Mouse (Mus musculus): ENCODE measurements around the gene Gatm. TPM values are rescaled to one million over a fixed set of nuclear protein-coding genes. Genes with fewer than 3 reads are reported as not detected.
A peak's percentile ranks its signal among the peaks of the same experiment; 100 is the strongest.

Gene Gatm
- polyA plus RNA-seq, 1 experiment: 65.2 TPM

GRCm38 (mm10) chr2:122577316-122577715 lies 33.8 kb downstream of the Gatm start:
- no peak overlapping the region for H3K4me3 ChIP-seq
- TF ChIP-seq TCF12 (IDR thresholded peaks at IDR 0.05; ENCODE audit: insufficient read depth, poor library complexity, severe bottlenecking) (no peak), MYOG (IDR thresholded peaks at IDR 0.05; ENCODE audit: control insufficient read depth in 1 of 3, insufficient read depth in 1 of 3, insufficient read length in 2 of 3, low read depth in 2 of 3) (no peak), MYOD1 (IDR thresholded peaks at IDR 0.05; ENCODE audit: control insufficient read depth in 1 of 3, insufficient read length in 2 of 3, low read depth in 2 of 3) (no peak), E2F4 (IDR thresholded peaks at IDR 0.05; ENCODE audit: insufficient read depth) (no peak), POLR2A (IDR thresholded peaks at IDR 0.05; ENCODE audit: insufficient read length, low read depth) (no peak), TCF3 (IDR thresholded peaks at IDR 0.05; ENCODE audit: insufficient read length, low read depth) (no peak)
- H3K79me2 ChIP-seq (ENCODE audit: control insufficient read depth, insufficient read depth): no peaks in the 10 kb centered on the region
- no peak overlapping the region for H3ac ChIP-seq (ENCODE audit: control insufficient read depth, insufficient read length)
- no peak overlapping the region for H3K4me2 ChIP-seq (ENCODE audit: low read depth)
- H3K36me3 ChIP-seq (ENCODE audit: control insufficient read depth, insufficient read depth): no peaks in the 10 kb centered on the region
- no peaks in the 10 kb centered on the region for H3K27me3 ChIP-seq (ENCODE audit: control insufficient read depth, insufficient read depth, insufficient read length)

GRCm38 (mm10) chr2:122576295-122576694 lies 34.8 kb downstream of the Gatm start:
- TF ChIP-seq MYOD1 (IDR thresholded peaks at IDR 0.05; ENCODE audit: control insufficient read depth in 1 of 3, insufficient read length in 2 of 3, low read depth in 2 of 3) (no peak), MYOG (IDR thresholded peaks at IDR 0.05; ENCODE audit: control insufficient read depth in 1 of 3, insufficient read depth in 1 of 3, insufficient read length in 2 of 3, low read depth in 2 of 3) (no peak), CEBPB (IDR thresholded peaks at IDR 0.05; ENCODE audit: insufficient read depth, poor library complexity, severe bottlenecking) (no peak), E2F4 (IDR thresholded peaks at IDR 0.05; ENCODE audit: insufficient read depth) (no peak), SRF (IDR thresholded peaks at IDR 0.05; ENCODE audit: control insufficient read depth, insufficient read length, low read depth) (no peak), TCF12 (IDR thresholded peaks at IDR 0.05; ENCODE audit: insufficient read depth, poor library complexity, severe bottlenecking) (no peak), POLR2AphosphoS2 (IDR thresholded peaks at IDR 0.05; ENCODE audit: insufficient read length, low read depth) (no peak), REST (IDR thresholded peaks at IDR 0.05; ENCODE audit: insufficient read depth, insufficient read length) (no peak), POLR2A (IDR thresholded peaks at IDR 0.05; ENCODE audit: insufficient read length, low read depth) (no peak), MAX (IDR thresholded peaks at IDR 0.05; ENCODE audit: low read depth) (no peak), USF1 (IDR thresholded peaks at IDR 0.05; ENCODE audit: low read depth) (no peak), TCF3 (IDR thresholded peaks at IDR 0.05; ENCODE audit: insufficient read length, low read depth) (no peak)
- H3ac ChIP-seq (ENCODE audit: control insufficient read depth, insufficient read length): no peak overlapping the region
- H3K4me2 ChIP-seq (ENCODE audit: low read depth): no peak overlapping the region
- H3K79me2 ChIP-seq (ENCODE audit: control insufficient read depth, insufficient read depth): no peaks in the 10 kb centered on the region
- H3K4me3 ChIP-seq: no peak overlapping the region
- no peaks in the 10 kb centered on the region for H3K27me3 ChIP-seq (ENCODE audit: control insufficient read depth, insufficient read depth, insufficient read length)
- no peaks in the 10 kb centered on the region for H3K36me3 ChIP-seq (ENCODE audit: control insufficient read depth, insufficient read depth)

- TF ChIP-seq TCF3 (IDR thresholded peaks at IDR 0.05; ENCODE audit: insufficient read length, low read depth): no peak
- TF ChIP-seq MAX (IDR thresholded peaks at IDR 0.05; ENCODE audit: low read depth): no peak
- no peak for TF ChIP-seq MYOG (IDR thresholded peaks at IDR 0.05; ENCODE audit: control insufficient read depth in 1 of 3, insufficient read depth in 1 of 3, insufficient read length in 2 of 3, low read depth in 2 of 3)
- no peak for TF ChIP-seq CEBPB (IDR thresholded peaks at IDR 0.05; ENCODE audit: insufficient read depth, poor library complexity, severe bottlenecking)
- TF ChIP-seq REST (IDR thresholded peaks at IDR 0.05; ENCODE audit: insufficient read depth, insufficient read length): no peak
- no peak for TF ChIP-seq MYOD1 (IDR thresholded peaks at IDR 0.05; ENCODE audit: control insufficient read depth in 1 of 3, insufficient read length in 2 of 3, low read depth in 2 of 3)
- no peak for TF ChIP-seq USF1 (IDR thresholded peaks at IDR 0.05; ENCODE audit: low read depth)
- no peak for TF ChIP-seq POLR2AphosphoS2 (IDR thresholded peaks at IDR 0.05; ENCODE audit: insufficient read length, low read depth)
- no peak for TF ChIP-seq TCF12 (IDR thresholded peaks at IDR 0.05; ENCODE audit: insufficient read depth, poor library complexity, severe bottlenecking)
- TF ChIP-seq SRF (IDR thresholded peaks at IDR 0.05; ENCODE audit: control insufficient read depth, insufficient read length, low read depth): no peak
- no peak for TF ChIP-seq POLR2A (IDR thresholded peaks at IDR 0.05; ENCODE audit: insufficient read length, low read depth)
- Histone ChIP-seq H3K36me3 (ENCODE audit: control insufficient read depth, insufficient read depth) (no peaks in the 10 kb centered on the region), H3K4me3 (no peak overlapping the region), H3K79me2 (ENCODE audit: control insufficient read depth, insufficient read depth) (no peaks in the 10 kb centered on the region), H3ac (ENCODE audit: control insufficient read depth, insufficient read length) (no peak overlapping the region), H3K4me2 (ENCODE audit: low read depth) (peak overlapping the region; percentile 33), H3K27me3 (ENCODE audit: control insufficient read depth, insufficient read depth, insufficient read length) (no peaks in the 10 kb centered on the region)
Measured at GRCm38 (mm10) chr2:122575470-122575869, 35.6 kb downstream of the Gatm start.

- H3K4me2 ChIP-seq (ENCODE audit: low read depth): no peak overlapping the region
- H3K79me2 ChIP-seq (ENCODE audit: control insufficient read depth, insufficient read depth): no peaks in the 10 kb centered on the region
- TF ChIP-seq MYOG (IDR thresholded peaks at IDR 0.05; ENCODE audit: control insufficient read depth in 1 of 3, insufficient read depth in 1 of 3, insufficient read length in 2 of 3, low read depth in 2 of 3) (no peak), TCF12 (IDR thresholded peaks at IDR 0.05; ENCODE audit: insufficient read depth, poor library complexity, severe bottlenecking) (no peak), POLR2A (IDR thresholded peaks at IDR 0.05; ENCODE audit: insufficient read length, low read depth) (no peak), SRF (IDR thresholded peaks at IDR 0.05; ENCODE audit: control insufficient read depth, insufficient read length, low read depth) (no peak), POLR2AphosphoS2 (IDR thresholded peaks at IDR 0.05; ENCODE audit: insufficient read length, low read depth) (no peak)
- no peaks in the 10 kb centered on the region for H3K27me3 ChIP-seq (ENCODE audit: control insufficient read depth, insufficient read depth, insufficient read length)
- no peak overlapping the region for H3ac ChIP-seq (ENCODE audit: control insufficient read depth, insufficient read length)
- no peak overlapping the region for H3K4me3 ChIP-seq
- no peaks in the 10 kb centered on the region for H3K36me3 ChIP-seq (ENCODE audit: control insufficient read depth, insufficient read depth)
Measured at GRCm38 (mm10) chr2:122572438-122572837, 38.7 kb downstream of the Gatm start.

GRCm38 (mm10) chr2:122571326-122571725 lies 39.8 kb downstream of the Gatm start:
- H3ac ChIP-seq (ENCODE audit: control insufficient read depth, insufficient read length): no peak overlapping the region
- H3K4me3 ChIP-seq: no peak overlapping the region
- H3K27me3 ChIP-seq (ENCODE audit: control insufficient read depth, insufficient read depth, insufficient read length): no peaks in the 10 kb centered on the region
- TF ChIP-seq CEBPB (IDR thresholded peaks at IDR 0.05; ENCODE audit: insufficient read depth, poor library complexity, severe bottlenecking): no peak
- no peak for TF ChIP-seq TCF12 (IDR thresholded peaks at IDR 0.05; ENCODE audit: insufficient read depth, poor library complexity, severe bottlenecking)
- TF ChIP-seq E2F4 (IDR thresholded peaks at IDR 0.05; ENCODE audit: insufficient read depth): no peak
- TF ChIP-seq POLR2AphosphoS2 (IDR thresholded peaks at IDR 0.05; ENCODE audit: insufficient read length, low read depth): no peak
- no peak for TF ChIP-seq SRF (IDR thresholded peaks at IDR 0.05; ENCODE audit: control insufficient read depth, insufficient read length, low read depth)
- no peak for TF ChIP-seq MYOG (IDR thresholded peaks at IDR 0.05; ENCODE audit: control insufficient read depth in 1 of 3, insufficient read depth in 1 of 3, insufficient read length in 2 of 3, low read depth in 2 of 3)
- no peak for TF ChIP-seq TCF3 (IDR thresholded peaks at IDR 0.05; ENCODE audit: insufficient read length, low read depth)
- no peak for TF ChIP-seq MYOD1 (IDR thresholded peaks at IDR 0.05; ENCODE audit: control insufficient read depth in 1 of 3, insufficient read length in 2 of 3, low read depth in 2 of 3)
- no peak for TF ChIP-seq USF1 (IDR thresholded peaks at IDR 0.05; ENCODE audit: low read depth)
- TF ChIP-seq REST (IDR thresholded peaks at IDR 0.05; ENCODE audit: insufficient read depth, insufficient read length): no peak
- TF ChIP-seq POLR2A (IDR thresholded peaks at IDR 0.05; ENCODE audit: insufficient read length, low read depth): no peak
- no peak for TF ChIP-seq MAX (IDR thresholded peaks at IDR 0.05; ENCODE audit: low read depth)
- H3K36me3 ChIP-seq (ENCODE audit: control insufficient read depth, insufficient read depth): no peaks in the 10 kb centered on the region
- no peak overlapping the region for H3K4me2 ChIP-seq (ENCODE audit: low read depth)
- H3K79me2 ChIP-seq (ENCODE audit: control insufficient read depth, insufficient read depth): no peaks in the 10 kb centered on the region
